Mouse (Mus musculus): Measurements from ENCODE around the gene Cd177. TPM values are rescaled to one million over a fixed set of nuclear protein-coding genes. Genes with fewer than 3 reads are reported as not detected.
"Not testable (repeated sequence)": the region's sequence is repeated elsewhere in the genome, so short reads cannot be mapped to it uniquely, and the experiment has no call there.

Gene Cd177
- polyA plus RNA-seq (2015; fragmentation: Nextera tagmentation; extraction: Ambion mirVana), result not detected in 2 replicates

- Histone ChIP-seq H3K27me3 (no peaks in the 10 kb centered on the region), H3K9ac (no peak within 1 kb of the TSS), H3K27ac (no peak within 1 kb of the TSS), H3K4me3 (no peak within 1 kb of the TSS), H3K4me2 (replicated peaks) (no peak within 1 kb of the TSS), H3K9me3 (no peaks in the 10 kb centered on the region), H3K4me1 (no peaks in the 10 kb centered on the region), H3K36me3 (no peaks in the 10 kb centered on the region)
- 67% methylated on average over 6 of the region's 6 CpGs for WGBS
- ATAC-seq (ENCODE audit: low FRiP score, low read depth), result no peak
Measured at GRCm38 (mm10) chr7:24760211-24760610, at the start of gene Cd177. TSS of gene Cd177 (minus strand) at chr7:24760311.

- no peak overlapping the region for H3K9ac ChIP-seq
- H3K9me3 ChIP-seq, result no peaks in the 10 kb centered on the region
- no peak overlapping the region for H3K27ac ChIP-seq
- ATAC-seq (ENCODE audit: low FRiP score, low read depth), result no peak
- H3K36me3 ChIP-seq, result no peaks in the 10 kb centered on the region
- H3K4me2 ChIP-seq (replicated peaks), result no peak overlapping the region
- H3K27me3 ChIP-seq, result no peaks in the 10 kb centered on the region
- no peaks in the 10 kb centered on the region for H3K4me1 ChIP-seq
- WGBS, result 25% methylated on average over 2 of the region's 2 CpGs
- no peak overlapping the region for H3K4me3 ChIP-seq
Measured at GRCm38 (mm10) chr7:24809041-24809440, 48.9 kb upstream of the Cd177 start.

DNA sequence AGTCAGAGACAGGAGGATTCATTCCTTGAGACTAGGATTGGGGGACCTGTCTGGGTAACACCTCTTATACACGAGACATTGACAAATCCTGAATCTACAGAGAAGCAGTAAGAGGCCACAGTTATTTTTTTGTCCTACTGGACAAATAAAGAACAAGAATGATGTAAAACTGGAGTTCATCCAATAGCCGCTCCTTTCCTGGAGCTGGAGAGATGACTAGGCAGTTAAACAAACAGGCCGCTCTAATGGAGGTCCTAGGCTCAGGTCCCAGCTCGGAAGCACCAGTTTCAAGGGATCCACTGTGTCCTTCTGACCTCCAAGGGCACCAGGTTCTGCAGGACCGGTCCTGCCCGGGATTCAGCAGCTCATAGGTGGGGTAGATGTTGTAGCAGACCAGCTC lies 44.7 kb upstream of the Cd177 start:
- Histone ChIP-seq H3K36me3 (no peaks in the 10 kb centered on the region), H3K4me2 (replicated peaks) (no peak overlapping the region), H3K4me3 (no peak overlapping the region), H3K4me1 (no peaks in the 10 kb centered on the region), H3K9me3 (no peaks in the 10 kb centered on the region), H3K27me3 (no peaks in the 10 kb centered on the region), H3K9ac (no peak overlapping the region), H3K27ac (no peak overlapping the region)
- WGBS, result 56% methylated on average over 6 of the region's 6 CpGs
- no peak for ATAC-seq (ENCODE audit: low FRiP score, low read depth)

DNA sequence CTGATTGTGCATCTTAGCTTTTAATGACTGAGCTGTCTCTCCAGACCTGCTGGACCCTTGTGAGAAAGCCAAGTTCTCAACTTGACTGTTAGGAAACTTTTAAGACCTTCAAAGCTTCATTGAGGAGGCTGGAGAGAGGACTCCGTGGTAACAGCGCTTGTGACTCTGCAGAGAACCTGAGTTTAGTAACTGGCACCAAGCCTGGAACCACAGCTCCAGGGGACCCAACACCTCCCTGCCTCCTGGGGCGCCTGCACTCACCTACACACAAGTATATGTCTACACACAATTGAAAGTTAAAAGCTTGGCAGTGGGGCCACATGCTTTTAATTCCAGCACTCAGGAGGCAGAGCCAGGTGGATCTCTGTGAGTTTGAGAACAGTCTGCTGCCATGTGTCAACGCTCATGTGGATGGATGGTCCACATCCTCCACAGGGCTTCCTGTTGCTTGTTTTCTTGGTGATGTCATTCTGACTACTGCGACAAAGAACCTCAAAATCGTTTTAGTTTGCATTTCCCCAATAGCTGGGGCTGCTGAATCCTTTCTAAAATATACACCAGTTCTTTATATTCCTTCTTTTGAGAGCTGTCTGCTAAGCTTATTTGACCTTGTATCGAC lies 42.1 kb upstream of the Cd177 start:
- H3K4me2 ChIP-seq (replicated peaks), result no peak overlapping the region
- no peak overlapping the region for H3K9ac ChIP-seq
- H3K4me3 ChIP-seq, result no peak overlapping the region
- H3K27me3 ChIP-seq, result no peaks in the 10 kb centered on the region
- H3K9me3 ChIP-seq, result peaks cover 18% of the 10 kb centered on the region; the same call in 1 of the 2 replicates
- WGBS, result 67% methylated on average over 7 of the region's 7 CpGs
- H3K36me3 ChIP-seq, result no peaks in the 10 kb centered on the region
- no peak for ATAC-seq (ENCODE audit: low FRiP score, low read depth)
- H3K27ac ChIP-seq, result no peak overlapping the region
- H3K4me1 ChIP-seq, result no peaks in the 10 kb centered on the region

DNA sequence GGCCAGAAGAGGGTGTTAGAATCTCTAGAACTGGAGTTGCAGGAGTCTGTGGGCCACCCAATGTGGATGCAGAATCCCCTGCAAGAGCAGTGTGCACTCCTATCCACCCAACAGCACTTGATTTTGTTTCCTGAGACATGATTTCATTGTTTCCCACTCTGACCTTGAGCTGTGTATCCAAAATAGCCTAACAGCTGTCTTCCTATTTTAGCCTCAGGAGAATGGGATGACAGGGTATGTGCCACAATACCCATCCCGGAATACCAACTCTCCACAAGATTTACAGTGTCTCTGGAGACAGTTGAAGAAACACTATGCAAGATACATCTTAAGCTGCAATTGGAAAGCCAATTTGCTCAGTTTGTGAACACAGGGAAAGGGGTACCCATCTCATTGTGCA lies 37.8 kb upstream of the Cd177 start:
- Histone ChIP-seq H3K4me2 (replicated peaks) (no peak overlapping the region), H3K36me3 (no peaks in the 10 kb centered on the region), H3K27ac (no peak overlapping the region), H3K4me3 (no peak overlapping the region), H3K9me3 (peaks cover 31% of the 10 kb centered on the region; the same call in 1 of the 2 replicates), H3K4me1 (no peaks in the 10 kb centered on the region), H3K9ac (no peak overlapping the region), H3K27me3 (no peaks in the 10 kb centered on the region)
- WGBS, result 89% methylated on average over 1 of the region's 1 CpGs
- no peak for ATAC-seq (ENCODE audit: low FRiP score, low read depth)

- not testable (repeated sequence) for H3K4me1 ChIP-seq; H3K4me2 ChIP-seq (replicated peaks); H3K9ac ChIP-seq; H3K36me3 ChIP-seq; ATAC-seq (ENCODE audit: low FRiP score, low read depth); H3K4me3 ChIP-seq; H3K27ac ChIP-seq; H3K9me3 ChIP-seq; H3K27me3 ChIP-seq
- 39% methylated on average over 4 of the region's 4 CpGs for WGBS
Measured at GRCm38 (mm10) chr7:24776918-24777317, 16.8 kb upstream of the Cd177 start, which contains the start of gene Ceacam10. TSS of gene Ceacam10 (plus strand) at chr7:24777206.

- H3K4me3 ChIP-seq, result no peak overlapping the region
- H3K4me2 ChIP-seq (replicated peaks), result no peak overlapping the region
- WGBS, result 76% methylated on average over 2 of the region's 2 CpGs
- H3K9me3 ChIP-seq, result no peaks in the 10 kb centered on the region
- H3K27me3 ChIP-seq, result no peaks in the 10 kb centered on the region
- ATAC-seq (ENCODE audit: low FRiP score, low read depth), result no peak
- H3K36me3 ChIP-seq, result no peaks in the 10 kb centered on the region
- H3K4me1 ChIP-seq, result no peaks in the 10 kb centered on the region
- H3K27ac ChIP-seq, result no peak overlapping the region
- H3K9ac ChIP-seq, result no peak overlapping the region
Measured at GRCm38 (mm10) chr7:24776145-24776544, 16.0 kb upstream of the Cd177 start.

DNA sequence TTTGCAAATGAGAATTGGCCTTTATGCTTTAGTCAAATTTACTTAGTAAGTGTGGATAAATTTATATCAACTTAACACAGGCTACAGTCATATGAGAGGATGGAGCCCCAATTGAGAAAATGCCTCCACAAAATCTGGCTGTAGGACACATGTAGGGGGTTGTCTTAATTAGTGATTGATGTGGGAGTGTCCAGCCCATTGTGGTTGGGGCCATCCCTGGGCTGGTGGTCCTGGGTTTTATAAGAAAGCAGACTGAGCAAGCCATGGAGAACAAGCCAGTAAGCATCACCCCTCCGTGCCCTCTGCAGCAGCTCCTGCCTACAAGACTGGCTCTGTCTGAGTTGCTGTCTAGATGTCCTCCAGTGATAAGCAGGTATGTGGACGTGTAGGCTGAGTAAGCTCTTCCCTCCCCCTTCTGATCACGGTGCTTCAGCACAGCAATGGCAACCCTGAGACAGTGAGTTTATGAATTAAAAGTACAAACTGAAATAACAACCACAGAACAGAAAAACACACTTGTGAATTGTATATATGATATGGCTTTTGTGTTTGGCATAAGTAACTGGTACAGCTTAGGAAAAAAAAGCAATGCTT lies 13.9 kb upstream of the Cd177 start:
- Histone ChIP-seq H3K4me3 (no peak overlapping the region), H3K27ac (no peak overlapping the region), H3K36me3 (no peaks in the 10 kb centered on the region), H3K4me1 (no peaks in the 10 kb centered on the region), H3K27me3 (no peaks in the 10 kb centered on the region), H3K9me3 (no peaks in the 10 kb centered on the region), H3K9ac (no peak overlapping the region), H3K4me2 (replicated peaks) (no peak overlapping the region)
- ATAC-seq (ENCODE audit: low FRiP score, low read depth), result no peak
- WGBS, result 68% methylated on average over 3 of the region's 3 CpGs

DNA sequence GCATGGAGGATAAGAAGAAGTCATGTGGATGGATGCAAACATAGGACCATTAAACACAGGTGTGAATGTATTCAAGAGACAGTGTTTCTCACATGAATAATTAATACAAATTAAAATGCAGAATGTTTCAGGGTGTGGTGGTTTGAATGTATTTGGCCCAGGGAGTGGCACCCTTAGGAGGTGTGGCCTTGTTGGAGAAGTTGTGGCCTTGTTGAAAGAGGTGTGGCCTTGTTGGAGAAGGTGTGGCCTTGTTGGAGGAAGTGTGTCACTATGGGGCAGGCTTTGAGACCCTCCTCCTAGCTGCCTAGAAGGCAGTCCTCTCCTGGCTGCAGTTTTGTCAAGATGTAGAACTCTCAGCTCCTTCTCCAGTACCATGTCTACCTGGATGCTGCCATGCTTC lies 11.2 kb upstream of the Cd177 start:
- H3K4me2 ChIP-seq (replicated peaks), result no peak overlapping the region
- H3K9ac ChIP-seq, result no peak overlapping the region
- no peak for ATAC-seq (ENCODE audit: low FRiP score, low read depth)
- H3K4me1 ChIP-seq, result no peaks in the 10 kb centered on the region
- no peaks in the 10 kb centered on the region for H3K9me3 ChIP-seq
- no peaks in the 10 kb centered on the region for H3K36me3 ChIP-seq
- no peak overlapping the region for H3K27ac ChIP-seq
- H3K4me3 ChIP-seq, result no peak overlapping the region
- no peaks in the 10 kb centered on the region for H3K27me3 ChIP-seq

- Histone ChIP-seq H3K4me1 (no peaks in the 10 kb centered on the region), H3K4me2 (replicated peaks) (no peak overlapping the region), H3K9me3 (no peaks in the 10 kb centered on the region), H3K27ac (no peak overlapping the region), H3K36me3 (no peaks in the 10 kb centered on the region), H3K27me3 (no peaks in the 10 kb centered on the region), H3K9ac (no peak overlapping the region), H3K4me3 (no peak overlapping the region)
- ATAC-seq (ENCODE audit: low FRiP score, low read depth), result no peak
- 89% methylated on average over 8 of the region's 8 CpGs for WGBS
Measured at GRCm38 (mm10) chr7:24762574-24762973, 2.5 kb upstream of the Cd177 start.

DNA sequence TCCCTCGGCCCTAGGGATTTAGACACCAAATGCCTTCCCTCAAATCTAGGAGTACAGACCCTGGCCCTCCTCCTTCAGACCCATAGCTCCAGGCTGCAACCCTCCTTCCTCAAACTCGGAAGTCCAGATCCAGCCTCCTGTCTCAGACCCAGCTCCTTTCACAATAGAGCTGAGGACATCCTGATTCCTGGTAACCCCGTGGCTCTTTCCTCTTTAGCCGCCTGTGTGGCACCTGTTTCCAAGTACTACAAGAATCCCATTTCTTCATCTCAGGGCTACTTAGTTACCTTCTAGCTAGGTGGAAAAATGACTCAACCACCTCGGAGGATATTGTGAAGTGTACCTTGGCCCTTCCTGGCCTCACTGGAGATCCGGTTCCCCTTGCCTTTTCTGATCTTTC lies 1.1 kb upstream of the Cd177 start:
- WGBS, result 77% methylated on average over 6 of the region's 6 CpGs
- Histone ChIP-seq H3K27me3 (no peaks in the 10 kb centered on the region), H3K9me3 (no peaks in the 10 kb centered on the region), H3K27ac (no peak overlapping the region), H3K4me2 (replicated peaks) (no peak overlapping the region), H3K9ac (no peak overlapping the region), H3K4me1 (no peaks in the 10 kb centered on the region), H3K4me3 (no peak overlapping the region), H3K36me3 (no peaks in the 10 kb centered on the region)
- no peak for ATAC-seq (ENCODE audit: low FRiP score, low read depth)

GRCm38 (mm10) chr7:24758520-24758919 lies 1.6 kb downstream of the Cd177 start:
- H3K4me2 ChIP-seq (replicated peaks), result no peak overlapping the region
- no peak for ATAC-seq (ENCODE audit: low FRiP score, low read depth)
- H3K27me3 ChIP-seq, result no peaks in the 10 kb centered on the region
- H3K36me3 ChIP-seq, result no peaks in the 10 kb centered on the region
- H3K9ac ChIP-seq, result no peak overlapping the region
- WGBS, result 90% methylated on average over 1 of the region's 1 CpGs
- H3K27ac ChIP-seq, result no peak overlapping the region
- no peaks in the 10 kb centered on the region for H3K9me3 ChIP-seq
- H3K4me1 ChIP-seq, result no peaks in the 10 kb centered on the region
- H3K4me3 ChIP-seq, result no peak overlapping the region

DNA sequence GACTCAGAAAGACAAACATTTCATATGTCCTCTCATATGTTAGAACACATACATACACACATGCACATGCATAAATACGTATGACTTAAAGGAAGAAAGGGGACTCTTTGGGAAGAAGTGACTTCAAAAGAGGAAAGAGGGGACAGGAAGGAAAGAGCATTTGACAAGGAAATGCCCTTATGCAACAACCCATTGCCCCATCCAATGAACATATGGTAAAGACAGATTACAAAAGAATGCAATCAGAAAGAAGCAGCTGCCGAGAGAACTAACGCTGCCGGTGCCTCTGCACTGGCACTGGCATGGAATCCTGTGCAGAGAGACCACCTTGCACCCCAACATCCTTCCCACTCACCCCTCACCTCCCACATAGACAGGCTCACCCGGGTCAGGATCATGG lies 6.6 kb downstream of the Cd177 start:
- Histone ChIP-seq H3K27me3 (no peaks in the 10 kb centered on the region), H3K4me1 (no peaks in the 10 kb centered on the region), H3K36me3 (no peaks in the 10 kb centered on the region), H3K4me2 (replicated peaks) (no peak overlapping the region), H3K4me3 (no peak overlapping the region), H3K9ac (no peak overlapping the region), H3K27ac (no peak overlapping the region), H3K9me3 (no peaks in the 10 kb centered on the region)
- WGBS, result 84% methylated on average over 5 of the region's 5 CpGs
- ATAC-seq (ENCODE audit: low FRiP score, low read depth), result no peak
